Mouse (Mus musculus): ENCODE measurements around the gene Nlrx1. TPM values are rescaled to one million over a fixed set of nuclear protein-coding genes. Genes with fewer than 3 reads are reported as not detected.
"Not testable (repeated sequence)": the region's sequence is repeated elsewhere in the genome, so short reads cannot be mapped to it uniquely, and the experiment has no call there.

Gene Nlrx1
- polyA plus RNA-seq, 1 experiment from 2014 or later = 5.1 TPM

DNA sequence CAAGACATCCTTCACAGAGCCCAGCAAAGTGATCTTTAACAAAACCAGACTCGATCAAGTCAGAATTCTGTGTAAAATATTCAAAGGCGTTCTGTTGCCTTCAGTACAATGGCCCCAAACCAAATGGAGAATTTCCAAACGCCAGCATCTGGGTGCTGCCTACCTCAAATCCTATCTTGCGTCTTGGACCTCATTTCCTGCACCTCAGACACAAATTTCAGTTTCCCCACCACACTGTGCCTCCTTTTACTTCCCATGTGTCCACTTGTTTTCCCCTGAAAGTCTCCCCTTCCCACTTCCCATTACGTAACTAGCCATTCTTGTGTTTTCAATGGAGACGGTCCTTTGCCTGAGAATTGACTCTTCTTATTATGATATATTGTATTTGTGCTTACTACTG, 38.1 kb upstream of the Nlrx1 start:
- Histone ChIP-seq H3K27ac (no peak overlapping the region), H3K9ac (no peak overlapping the region), H3K9me3 (ENCODE audit: control insufficient read depth, low read length) (no peaks in the 10 kb centered on the region), H3K36me3 (replicated peaks; ENCODE audit: control insufficient read depth, insufficient read depth) (peaks cover 24% of the 10 kb centered on the region), H3K4me3 (replicated peaks; ENCODE audit: low read length) (no peak overlapping the region), H3K4me2 (replicated peaks) (peak overlapping the region; percentile 77; the same call in 1 of the 2 replicates), H3K4me1 (replicated peaks; ENCODE audit: control insufficient read depth, insufficient read depth, low read length) (peaks cover 15% of the 10 kb centered on the region), H3K27me3 (ENCODE audit: control insufficient read depth, insufficient read depth, low read length) (no peaks in the 10 kb centered on the region)
- no peak for ATAC-seq (ENCODE audit: low FRiP score)
- DNase-seq (ENCODE audit: low spot score) = no peak
- 90% methylated on average over 6 of the region's 6 CpGs for WGBS

DNA sequence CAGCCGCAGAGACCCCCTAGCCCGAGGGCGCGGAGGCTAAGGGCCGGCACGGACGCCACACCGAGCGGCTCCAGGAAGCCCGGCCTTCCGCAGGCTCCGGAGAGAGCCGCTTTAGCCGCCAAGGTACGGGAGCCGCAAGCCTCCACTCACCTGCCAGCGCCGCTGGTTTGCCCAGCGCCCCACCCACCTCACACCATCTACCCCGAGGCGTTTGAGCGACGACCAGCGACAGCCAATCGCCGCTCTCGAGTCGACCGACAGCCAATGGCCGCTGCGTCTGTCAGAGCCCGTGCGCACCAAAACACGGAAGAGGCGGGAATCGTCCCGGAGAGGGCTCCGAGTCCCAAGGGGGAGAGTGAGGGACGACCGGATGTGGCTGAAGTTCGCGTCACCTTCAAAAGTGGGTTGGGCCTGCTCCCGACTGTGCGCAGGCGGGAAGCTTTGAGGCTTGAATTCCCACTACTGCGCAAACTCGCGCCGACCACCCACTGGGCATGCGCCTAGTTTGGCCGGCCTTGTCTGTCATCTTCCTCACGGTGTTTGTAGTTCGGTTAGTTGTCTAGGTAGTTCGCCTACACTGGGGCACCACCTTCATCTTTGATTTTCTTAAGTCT, 37.2 kb upstream of the Nlrx1 start, which contains the start of gene Hinfp:
Gene Hinfp (minus strand): TSS at position 206 of the 614 bp plus-strand sequence.
- DNase-seq (ENCODE audit: low spot score) (peak; percentile 99), ATAC-seq (ENCODE audit: low FRiP score) (peak; percentile 99)
- no peaks in the 10 kb centered on the region for H3K27me3 ChIP-seq (ENCODE audit: control insufficient read depth, insufficient read depth, low read length)
- no peaks in the 10 kb centered on the region for H3K9me3 ChIP-seq (ENCODE audit: control insufficient read depth, low read length)
- peaks cover 15% of the 10 kb centered on the region for H3K4me1 ChIP-seq (replicated peaks; ENCODE audit: control insufficient read depth, insufficient read depth, low read length)
- peaks cover 24% of the 10 kb centered on the region for H3K36me3 ChIP-seq (replicated peaks; ENCODE audit: control insufficient read depth, insufficient read depth)
- H3K27ac ChIP-seq = peak within 1 kb of the TSS; percentile 85
- WGBS = under 1% methylated on average over 54 of the region's 54 CpGs
- peak within 1 kb of the TSS; percentile 97 for H3K4me3 ChIP-seq (replicated peaks; ENCODE audit: low read length)
- H3K9ac ChIP-seq = peak within 1 kb of the TSS; percentile 96
- peak within 1 kb of the TSS; percentile 77 for H3K4me2 ChIP-seq (replicated peaks)

DNA sequence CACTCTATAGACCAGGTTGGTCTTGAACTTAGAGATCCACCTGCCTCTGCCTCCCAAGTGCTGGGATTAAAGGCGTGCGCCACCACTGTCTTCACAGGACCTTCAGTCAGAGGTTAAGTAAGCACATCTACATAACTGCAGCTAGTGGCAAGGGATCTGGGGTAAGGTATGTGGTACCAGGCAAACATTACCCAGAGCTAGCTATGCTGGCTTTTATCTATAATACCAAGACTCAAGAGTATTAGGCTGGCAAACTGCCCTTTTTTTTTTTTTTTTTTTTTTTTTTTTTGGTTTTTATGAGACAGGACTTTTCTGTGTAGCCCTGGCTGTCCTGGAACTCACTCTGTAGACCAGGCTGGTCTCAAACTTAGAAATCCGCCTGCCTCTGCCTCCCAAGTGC, 31.6 kb upstream of the Nlrx1 start:
- H3K9me3 ChIP-seq (ENCODE audit: control insufficient read depth, low read length); H3K4me3 ChIP-seq (replicated peaks; ENCODE audit: low read length); DNase-seq (ENCODE audit: low spot score); H3K27me3 ChIP-seq (ENCODE audit: control insufficient read depth, insufficient read depth, low read length); H3K4me2 ChIP-seq (replicated peaks); H3K27ac ChIP-seq; H3K9ac ChIP-seq; ATAC-seq (ENCODE audit: low FRiP score): not testable (repeated sequence)
- 95% methylated on average over 3 of the region's 3 CpGs for WGBS
- Histone ChIP-seq H3K36me3 (replicated peaks; ENCODE audit: control insufficient read depth, insufficient read depth) (peaks cover 73% of the 10 kb centered on the region), H3K4me1 (replicated peaks; ENCODE audit: control insufficient read depth, insufficient read depth, low read length) (peaks cover 15% of the 10 kb centered on the region)

DNA sequence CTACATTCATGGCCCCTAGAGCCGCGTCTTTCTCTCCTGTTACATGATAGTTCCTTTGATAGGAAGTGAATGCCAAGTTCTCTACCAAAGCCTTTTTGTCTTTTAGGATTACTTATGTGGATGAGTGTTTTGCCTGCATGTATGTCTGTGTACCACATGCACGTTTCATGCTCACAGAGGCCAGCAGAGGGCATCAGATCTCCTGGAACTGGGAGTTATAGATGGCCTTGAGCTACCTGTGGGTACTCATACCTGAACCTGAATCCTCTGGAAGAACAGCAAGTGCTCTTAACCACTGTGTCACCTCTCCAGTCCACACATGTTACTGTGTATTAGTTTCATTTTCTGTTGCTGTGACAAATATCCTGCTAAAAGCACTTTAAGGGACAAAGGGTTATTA, 24.1 kb upstream of the Nlrx1 start:
- H3K4me3 ChIP-seq (replicated peaks; ENCODE audit: low read length) = no peak overlapping the region

DNA sequence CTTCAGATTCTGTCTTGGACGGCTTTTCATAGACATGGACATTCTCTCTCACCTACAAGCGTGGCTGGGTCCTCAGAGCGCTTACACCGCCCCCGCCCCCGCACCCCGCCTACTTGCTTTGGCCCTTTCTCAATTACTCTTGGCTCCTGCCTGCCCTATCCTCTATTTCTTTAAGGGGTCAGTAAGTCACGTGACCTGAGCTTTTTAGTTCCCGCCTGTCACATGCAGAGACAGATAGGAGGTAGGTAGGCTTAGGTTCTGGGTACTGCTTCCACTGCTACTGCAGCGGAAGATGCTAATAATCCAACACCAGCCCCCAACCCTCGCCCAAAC, 20.5 kb upstream of the Nlrx1 start:
- DNase-seq (ENCODE audit: low spot score) (peak; percentile 30), ATAC-seq (ENCODE audit: low FRiP score) (no peak)
- H3K4me1 ChIP-seq (replicated peaks; ENCODE audit: control insufficient read depth, insufficient read depth, low read length) = peaks cover 24% of the 10 kb centered on the region
- H3K9me3 ChIP-seq (ENCODE audit: control insufficient read depth, low read length) = no peaks in the 10 kb centered on the region
- H3K36me3 ChIP-seq (replicated peaks; ENCODE audit: control insufficient read depth, insufficient read depth) = peaks cover 37% of the 10 kb centered on the region
- no peaks in the 10 kb centered on the region for H3K27me3 ChIP-seq (ENCODE audit: control insufficient read depth, insufficient read depth, low read length)
- H3K4me3 ChIP-seq (replicated peaks; ENCODE audit: low read length) = peak overlapping the region; percentile 66
- peak overlapping the region; percentile 73 for H3K4me2 ChIP-seq (replicated peaks)
- 4% methylated on average over 11 of the region's 11 CpGs for WGBS
- peak overlapping the region; percentile 81 for H3K9ac ChIP-seq
- H3K27ac ChIP-seq = no peak overlapping the region

More for the DNA sequence above, 24.1 kb upstream of the Nlrx1 start:
- no peak overlapping the region for H3K4me2 ChIP-seq (replicated peaks)
- no peaks in the 10 kb centered on the region for H3K27me3 ChIP-seq (ENCODE audit: control insufficient read depth, insufficient read depth, low read length)
- no peaks in the 10 kb centered on the region for H3K9me3 ChIP-seq (ENCODE audit: control insufficient read depth, low read length)
- 74% methylated on average over 3 of the region's 3 CpGs for WGBS
- peaks cover 70% of the 10 kb centered on the region for H3K36me3 ChIP-seq (replicated peaks; ENCODE audit: control insufficient read depth, insufficient read depth)
- H3K9ac ChIP-seq = no peak overlapping the region
- no peak overlapping the region for H3K27ac ChIP-seq
- ATAC-seq (ENCODE audit: low FRiP score) = no peak
- DNase-seq (ENCODE audit: low spot score) = peak; percentile 68
- peaks cover 13% of the 10 kb centered on the region for H3K4me1 ChIP-seq (replicated peaks; ENCODE audit: control insufficient read depth, insufficient read depth, low read length)

DNA sequence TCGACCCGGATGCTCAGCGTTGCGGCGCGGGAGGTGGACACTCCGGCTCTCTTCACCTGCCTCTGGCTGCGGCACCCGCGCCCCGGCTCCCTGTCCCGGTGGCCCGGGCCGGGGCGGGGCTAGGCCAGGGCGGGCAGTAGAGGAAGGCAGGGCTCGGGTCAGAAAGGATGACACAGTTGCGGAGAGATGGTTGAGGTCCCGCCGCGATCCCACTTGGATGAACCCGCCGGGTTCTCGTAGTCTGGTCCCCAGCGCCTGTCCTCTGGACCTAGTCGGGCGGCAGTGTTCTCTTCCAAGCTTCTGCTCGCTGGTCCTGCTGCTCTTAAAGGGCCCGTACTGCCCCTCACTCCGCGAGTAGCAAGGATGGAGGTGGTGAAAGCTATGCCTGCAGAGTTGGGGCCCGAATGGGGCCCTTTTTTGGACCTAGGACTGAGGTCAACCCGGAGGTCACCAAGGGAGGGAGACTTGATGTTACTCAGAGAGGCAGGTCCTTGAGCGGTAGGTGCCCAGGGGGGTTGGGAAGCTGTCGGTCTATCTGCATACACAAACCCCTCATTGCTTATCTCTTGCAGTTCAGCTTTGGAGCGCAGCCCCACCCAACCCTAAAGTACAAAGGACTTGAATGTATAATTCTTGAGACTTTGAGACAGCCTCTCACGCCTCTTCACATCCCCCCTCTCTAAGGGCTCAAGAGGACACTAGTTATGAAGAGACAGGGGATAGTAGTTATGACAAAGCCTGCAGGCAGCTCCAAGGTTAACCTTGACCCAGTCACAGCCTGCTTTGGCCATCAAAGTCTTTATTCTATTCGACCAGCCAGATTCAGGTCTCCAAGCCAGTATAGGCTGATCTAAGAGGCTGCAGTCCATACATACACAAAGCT, 19.9 kb upstream of the Nlrx1 start, which contains the start of gene Abcg4:
Gene Abcg4 (minus strand): TSS at position 540 of the 883 bp plus-strand sequence.
- Histone ChIP-seq H3K4me1 (replicated peaks; ENCODE audit: control insufficient read depth, insufficient read depth, low read length) (peaks cover 24% of the 10 kb centered on the region), H3K4me3 (replicated peaks; ENCODE audit: low read length) (peak within 1 kb of the TSS; percentile 66), H3K36me3 (replicated peaks; ENCODE audit: control insufficient read depth, insufficient read depth) (peaks cover 36% of the 10 kb centered on the region), H3K9ac (peak within 1 kb of the TSS; percentile 81), H3K27me3 (ENCODE audit: control insufficient read depth, insufficient read depth, low read length) (no peaks in the 10 kb centered on the region), H3K4me2 (replicated peaks) (peak within 1 kb of the TSS; percentile 73), H3K9me3 (ENCODE audit: control insufficient read depth, low read length) (no peaks in the 10 kb centered on the region), H3K27ac (peak within 1 kb of the TSS; percentile 78)
- ATAC-seq (ENCODE audit: low FRiP score) (peak; percentile 69), DNase-seq (ENCODE audit: low spot score) (peak; percentile 55)
- under 1% methylated on average over 38 of the region's 38 CpGs for WGBS

DNA sequence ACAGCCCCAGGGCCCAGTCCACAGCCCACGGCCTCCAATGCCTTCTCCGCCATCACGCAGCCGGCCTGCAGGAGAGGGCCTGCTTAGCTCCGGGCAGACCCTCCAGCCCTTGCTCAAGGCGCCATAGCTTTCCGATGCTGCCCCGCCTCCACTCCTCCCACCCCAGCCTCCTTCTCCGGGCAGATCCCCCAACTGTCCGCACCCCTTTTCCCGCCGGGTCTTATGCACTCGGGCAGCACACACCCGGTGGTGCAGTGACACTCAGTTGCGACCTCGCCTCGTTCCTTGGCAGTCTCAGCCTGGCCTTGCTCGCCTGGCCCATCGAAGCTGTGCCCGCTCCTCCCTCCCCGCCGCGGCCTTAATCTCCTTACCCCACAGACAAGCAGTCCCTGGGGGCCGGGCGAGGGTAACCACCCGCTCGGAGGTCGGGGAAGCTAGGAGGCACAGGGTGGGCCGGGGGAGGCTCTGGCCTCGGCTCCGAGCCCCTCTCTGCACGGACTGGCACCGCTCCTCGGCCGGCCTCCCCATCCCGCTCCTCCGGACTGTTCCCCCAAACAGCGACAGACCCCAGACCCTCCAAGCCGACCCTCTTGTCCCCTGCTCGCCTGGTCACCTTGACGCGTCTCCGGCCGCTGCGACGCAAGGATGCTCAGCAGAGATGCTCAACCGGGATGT, 19.1 kb upstream of the Nlrx1 start:
- DNase-seq (ENCODE audit: low spot score) = peak; percentile 44
- Histone ChIP-seq H3K27me3 (ENCODE audit: control insufficient read depth, insufficient read depth, low read length) (no peaks in the 10 kb centered on the region), H3K4me1 (replicated peaks; ENCODE audit: control insufficient read depth, insufficient read depth, low read length) (peaks cover 24% of the 10 kb centered on the region), H3K9me3 (ENCODE audit: control insufficient read depth, low read length) (no peaks in the 10 kb centered on the region), H3K4me3 (replicated peaks; ENCODE audit: low read length) (peak overlapping the region; percentile 66), H3K36me3 (replicated peaks; ENCODE audit: control insufficient read depth, insufficient read depth) (peaks cover 29% of the 10 kb centered on the region), H3K4me2 (replicated peaks) (peak overlapping the region; percentile 73), H3K27ac (peak overlapping the region; percentile 78), H3K9ac (peak overlapping the region; percentile 81)
- WGBS = under 1% methylated on average over 44 of the region's 47 CpGs
- peak; percentile 61 for ATAC-seq (ENCODE audit: low FRiP score)

DNA sequence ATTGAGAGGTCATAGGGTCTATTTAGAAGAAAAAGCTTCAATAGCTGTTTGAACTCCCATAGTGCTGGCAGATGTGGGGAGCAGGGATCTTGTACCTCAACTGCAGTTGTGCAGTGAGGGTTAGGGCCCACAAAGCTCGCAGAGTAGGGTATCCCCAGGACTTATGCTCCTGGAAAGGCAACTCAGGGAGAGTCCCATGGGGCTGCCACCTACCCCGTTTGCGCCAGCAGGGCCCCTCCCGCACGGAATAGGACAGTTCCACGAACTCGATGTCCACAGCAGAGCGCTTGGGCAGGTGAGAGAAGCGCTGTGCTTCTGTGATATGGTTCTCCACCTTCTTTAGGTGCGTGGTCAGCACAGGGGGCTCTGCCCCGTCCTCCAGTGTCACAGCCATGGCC, 18.6 kb upstream of the Nlrx1 start:
- Histone ChIP-seq H3K9me3 (ENCODE audit: control insufficient read depth, low read length) (no peaks in the 10 kb centered on the region), H3K4me2 (replicated peaks) (peak overlapping the region; percentile 73), H3K4me3 (replicated peaks; ENCODE audit: low read length) (peak overlapping the region; percentile 66), H3K27ac (peak overlapping the region; percentile 78; the same call in 1 of the 2 replicates), H3K27me3 (ENCODE audit: control insufficient read depth, insufficient read depth, low read length) (no peaks in the 10 kb centered on the region), H3K9ac (peak overlapping the region; percentile 81), H3K4me1 (replicated peaks; ENCODE audit: control insufficient read depth, insufficient read depth, low read length) (peaks cover 24% of the 10 kb centered on the region), H3K36me3 (replicated peaks; ENCODE audit: control insufficient read depth, insufficient read depth) (peaks cover 27% of the 10 kb centered on the region)
- DNase-seq (ENCODE audit: low spot score) (no peak), ATAC-seq (ENCODE audit: low FRiP score) (peak; percentile 15; the same call in 1 of the 2 replicates)
- WGBS = 5% methylated on average over 11 of the region's 11 CpGs

Measured in hindbrain, embryonic 14.5 days (tissue).